Mouse (Mus musculus) neural tube, postnatal 0 days (tissue): ENCODE results near the gene Sh3bp5. TPM values are rescaled to one million over a fixed set of nuclear protein-coding genes. Genes with fewer than 3 reads are reported as not detected.

ENCODE experiments used
- polyA plus RNA-seq: library from polyadenylated mRNA; unstranded; fragments of >200 nt; fragmentation: Nextera tagmentation; extraction: Ambion mirVana; gene quantifications from 2 replicates; pipeline ENCODE4 v1.2.1, GENCODE M21; 2015

Gene Sh3bp5
- polyA plus RNA-seq = 123 and 144 TPM in 2 replicates

GRCm38 (mm10) chr14:31435930-31436693, at the start of gene Sh3bp5:
Gene Sh3bp5 (minus strand): TSS chr14:31436078.

GRCm38 (mm10) chr14:31336369-31337155, 99.3 kb downstream of the Sh3bp5 start, which contains the start of gene Capn7:
Gene Capn7 (plus strand): TSS chr14:31336638.

GRCm38 (mm10) chr14:31323849-31324792, 111.8 kb downstream of the Sh3bp5 start, which contains the start of gene Dnah1:
Gene Dnah1 (minus strand): TSS chr14:31323896.

Other genes starting within 250 kb of the Sh3bp5 start
- 4.8 and 5.0 TPM in 2 replicates for gene Tnnc1, start 227.8 kb downstream of the Sh3bp5 start, polyA plus RNA-seq
- 204 and 249 TPM in 2 replicates for gene Nisch, start 219.1 kb downstream of the Sh3bp5 start, polyA plus RNA-seq
- 0.39 and 0.48 TPM in 2 replicates for gene Sema3g, start 218.2 kb downstream of the Sh3bp5 start, polyA plus RNA-seq
- 8.2 and 10.3 TPM in 2 replicates for gene Phf7, start 184.8 kb downstream of the Sh3bp5 start, polyA plus RNA-seq
- gene Bap1, start 184.6 kb downstream of the Sh3bp5 start, polyA plus RNA-seq = 74.3 and 86.2 TPM in 2 replicates
- 1.4 and 1.8 TPM in 2 replicates for gene Dnah1, start 112.2 kb downstream of the Sh3bp5 start, polyA plus RNA-seq
- 46.2 and 48.0 TPM in 2 replicates for gene Capn7, start 99.4 kb downstream of the Sh3bp5 start, polyA plus RNA-seq
- gene Eaf1, start 58.3 kb upstream of the Sh3bp5 start, polyA plus RNA-seq = 5.1 and 5.7 TPM in 2 replicates
- 36.6 and 37.4 TPM in 2 replicates for gene Mettl6, start 59.0 kb upstream of the Sh3bp5 start, polyA plus RNA-seq
- 0.20 and 0.44 TPM in 2 replicates for gene Colq, start 155.3 kb upstream of the Sh3bp5 start, polyA plus RNA-seq
- 1.8 TPM in 1 of 2 replicates, not detected in the other for gene Gm49387, start 204.8 kb upstream of the Sh3bp5 start, polyA plus RNA-seq
- 21.7 and 25.6 TPM in 2 replicates for gene Btd, start 204.9 kb upstream of the Sh3bp5 start, polyA plus RNA-seq
- gene Hacl1, start 205.2 kb upstream of the Sh3bp5 start, polyA plus RNA-seq = 10.5 and 12.6 TPM in 2 replicates